Mouse (Mus musculus) right cerebral cortex, adult 2 months (tissue): ENCODE measurements at regions not wholly inside any gene's neighbourhood (a gene's known extent, or its start where the extent isn't known, plus 50 kb on each side); places are given as distances from the start of the nearest gene placed in this dataset.
"Not testable (repeated sequence)": the region's sequence is repeated elsewhere in the genome, so short reads cannot be mapped to it uniquely, and the experiment has no call there.

ENCODE experiments used
- DNase-seq, 2 experiments: peaks; one replicate each; pipeline ENCODE4 v3.0.0; 2021 to 2022; ENCODE audit warnings: low spot score in 2 of 2

- DNase-seq = peak; percentile 1 to 7
Observed at GRCm38 (mm10) chr16:3114473-3115335, 476.1 kb upstream of the Olfr161 start.

GRCm38 (mm10) chr16:3115336-3116112 is 475.3 kb upstream of the Olfr161 start:
- DNase-seq = peak; percentile 2 to 4

- DNase-seq = peak; percentile 12 to 21
Observed at GRCm38 (mm10) chr16:3116113-3116511, 474.7 kb upstream of the Olfr161 start.

- DNase-seq = not testable (repeated sequence)
Observed at GRCm38 (mm10) chr16:3121216-3121615, 469.6 kb upstream of the Olfr161 start.

GRCm38 (mm10) chr16:3122145-3122860 is 468.5 kb upstream of the Olfr161 start:
- DNase-seq = not testable (repeated sequence)

GRCm38 (mm10) chr16:3122861-3123477 is 467.9 kb upstream of the Olfr161 start:
- peak; percentile 5 to 8 for DNase-seq

GRCm38 (mm10) chr16:3127317-3127716 is 463.5 kb upstream of the Olfr161 start:
- not testable (repeated sequence) for DNase-seq
